Mouse (Mus musculus) hindbrain, postnatal 0 days (tissue): Measurements from ENCODE around the gene Rtl4. TPM values are rescaled to one million over a fixed set of nuclear protein-coding genes. Genes with fewer than 3 reads are reported as not detected.

ENCODE experiments used
- ATAC-seq: fragments of 200-750 bp; cut with Nextera tagmentation; 2 replicates; pipeline ENCODE4 v1.8.0; 2017; ENCODE audit warnings: mild to moderate bottlenecking, moderate TSS enrichment, moderate library complexity
- DNase-seq: peaks from one replicate; pipeline ENCODE4 v3.0.0-alpha.2; 2015; ENCODE audit warnings: low spot score
- H3K27ac ChIP-seq: fragments of 300-500 bp; sonication (generic); 2 replicates; pipeline ENCODE4 v1.5.1; 2014; ENCODE audit warnings: mild to moderate bottlenecking
- H3K27me3 ChIP-seq: fragments of 300-500 bp; sonication (generic); 2 replicates; pipeline ENCODE4 v1.6.1; 2014; ENCODE audit warnings: low read length, mixed read lengths; ENCODE audit not compliant: insufficient read depth
- H3K36me3 ChIP-seq: fragments of 300-500 bp; sonication (generic); 2 replicates; pipeline ENCODE4 v1.6.1; 2014; ENCODE audit warnings: low read length, mixed read lengths; ENCODE audit not compliant: insufficient read depth
- H3K4me1 ChIP-seq: fragments of 300-500 bp; sonication (generic); 2 replicates; pipeline ENCODE4 v1.6.1; 2014; ENCODE audit warnings: antibody characterized with exemption, low read length, mixed read lengths; ENCODE audit not compliant: insufficient read depth
- H3K4me2 ChIP-seq: fragments of 300-500 bp; sonication (generic); 2 replicates; pipeline ENCODE4 v1.6.1; 2014; ENCODE audit warnings: low read depth, mild to moderate bottlenecking, low read length, moderate library complexity, mixed read lengths
- H3K4me3 ChIP-seq: fragments of 300-500 bp; sonication (generic); 2 replicates; pipeline ENCODE4 v1.5.1; 2014; ENCODE audit warnings: low read length
- H3K9ac ChIP-seq: fragments of 300-500 bp; sonication (generic); replicated peaks from 2 replicates; pipeline ENCODE4 v1.6.1; 2014; ENCODE audit warnings: mild to moderate bottlenecking, low read length, moderate library complexity, mixed read lengths
- H3K9me3 ChIP-seq: fragments of 300-500 bp; sonication (generic); 2 replicates; pipeline ENCODE4 v1.6.1; 2016; ENCODE audit warnings: low read length, mixed read lengths
- CTCF ChIP-seq: IDR thresholded peaks from 2 replicates; pipeline ENCODE4 v1.5.1; 2016; ENCODE audit warnings: antibody characterized with exemption, control low read depth, low read depth
- WGBS: fragments of 180-500 bp; shearing (Covaris S2); extraction: QIAGEN DNeasy Blood & Tissue Kit; methylation state at CpG from one replicate; pipeline ENCODE4 v1.1.7; 2014; 5-methylcytosine and 5-hydroxymethylcytosine counted together
- polyA plus RNA-seq: library from polyadenylated mRNA; unstranded; fragments of >200 nt; fragmentation: Nextera tagmentation; extraction: Ambion mirVana; gene quantifications from 2 replicates; pipeline ENCODE4 v1.2.1, GENCODE M21; 2015
- total RNA-seq: library from RNA; depleted of rRNA; stranded (reverse); fragments of >200 nt; gene quantifications from 2 replicates; pipeline ENCODE4 v1.2.3, GENCODE M21; 2014

Gene Rtl4
- total and polyA plus RNA-seq, 2 experiments from 2014 or later: 1.8 to 2.0 TPM

DNA sequence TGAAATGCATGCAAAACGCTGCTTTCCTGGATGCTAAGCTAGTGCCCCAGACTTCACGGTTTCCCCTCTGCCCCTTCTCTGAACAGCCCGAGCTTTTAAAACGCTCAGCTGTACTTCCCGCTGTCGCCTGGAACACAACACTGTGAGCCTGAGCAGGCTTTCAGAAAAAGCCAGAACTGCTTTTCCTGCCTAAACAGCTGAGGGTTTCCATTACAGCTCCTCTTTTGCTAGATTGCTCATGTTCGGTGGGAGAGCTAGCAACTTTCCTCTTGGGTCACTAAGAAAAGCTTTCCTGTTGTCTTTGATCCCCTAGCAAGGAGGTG lies 1.1 kb downstream of the Rtl4 start:
- peak; percentile 28 for DNase-seq

DNA sequence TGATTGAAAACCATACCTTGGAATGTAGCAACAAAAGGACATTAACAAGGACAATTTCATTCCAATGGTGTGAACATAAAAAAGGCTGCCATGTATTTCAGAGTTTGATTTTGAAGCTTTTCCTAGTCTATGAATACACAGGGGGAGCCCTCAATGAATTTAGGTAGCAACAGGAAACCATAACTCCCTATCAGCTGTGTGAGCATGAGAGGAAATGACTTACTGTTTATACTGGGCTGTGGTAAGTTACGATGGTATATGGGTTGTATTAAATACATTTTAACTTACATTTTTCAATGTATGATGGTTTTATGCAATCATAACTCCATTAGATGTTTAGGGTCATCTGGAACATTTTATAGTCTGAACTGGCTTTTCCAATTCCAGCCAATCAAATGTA lies 27.6 kb downstream of the Rtl4 start:
- Histone ChIP-seq H3K9me3 (no peaks in the 10 kb centered on the region), H3K4me1 (no peaks in the 10 kb centered on the region), H3K4me3 (no peak overlapping the region), H3K27ac (no peak overlapping the region), H3K27me3 (no peaks in the 10 kb centered on the region), H3K4me2 (no peak overlapping the region), H3K36me3 (no peaks in the 10 kb centered on the region), H3K9ac (no peak overlapping the region)
- WGBS: 98% methylated on average over 1 of the region's 1 CpGs
- ATAC-seq: no peak
- DNase-seq: no peak
- no peak for TF ChIP-seq CTCF

More for the DNA sequence above, 1.1 kb downstream of the Rtl4 start:
- no peaks in the 10 kb centered on the region for H3K9me3 ChIP-seq
- H3K4me1 ChIP-seq: no peaks in the 10 kb centered on the region
- peak overlapping the region; percentile 60 for H3K4me2 ChIP-seq
- H3K4me3 ChIP-seq: peak overlapping the region; percentile 46
- ATAC-seq: 0 out of 2 replicates have a peak, but pooled peaks have one; percentile 16
- H3K9ac ChIP-seq: no peak overlapping the region; the same call in 1 of the 2 replicates
- WGBS: 21% methylated on average over 7 of the region's 7 CpGs
- no peaks in the 10 kb centered on the region for H3K27me3 ChIP-seq
- no peaks in the 10 kb centered on the region for H3K36me3 ChIP-seq
- TF ChIP-seq CTCF: no peak
- no peak overlapping the region for H3K27ac ChIP-seq

DNA sequence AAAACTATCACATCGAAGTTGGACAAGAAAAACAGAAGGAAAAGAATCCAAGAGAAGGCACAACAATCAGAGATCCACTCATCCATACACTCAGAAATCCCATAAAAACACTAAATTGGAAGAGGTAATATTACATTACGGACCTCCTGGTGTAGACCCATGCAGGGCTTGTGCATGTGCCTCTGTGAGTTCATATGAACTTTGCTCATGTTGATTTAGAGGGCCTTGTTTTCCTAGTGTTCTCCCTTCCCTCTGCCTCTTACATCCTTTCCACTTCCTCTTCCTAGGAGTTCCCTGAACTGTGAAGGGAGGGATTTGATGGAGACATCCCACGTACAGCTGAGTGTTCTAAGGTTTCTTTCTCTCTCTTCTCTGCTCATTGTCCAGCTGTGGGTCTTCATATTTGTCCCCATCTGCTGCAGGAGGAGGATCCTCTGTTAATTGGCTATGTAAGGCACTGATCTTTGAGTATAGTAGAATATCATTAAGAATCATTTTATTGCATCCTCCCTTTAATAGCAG lies 58.9 kb downstream of the Rtl4 start:
- TF ChIP-seq CTCF: no peak
- no peaks in the 10 kb centered on the region for H3K36me3 ChIP-seq
- no peak overlapping the region for H3K4me3 ChIP-seq
- H3K27me3 ChIP-seq: no peaks in the 10 kb centered on the region
- DNase-seq (no peak), ATAC-seq (no peak)
- no peak overlapping the region for H3K4me2 ChIP-seq
- no peak overlapping the region for H3K27ac ChIP-seq
- no peak overlapping the region for H3K9ac ChIP-seq
- WGBS: 71% methylated on average over 3 of the region's 3 CpGs
- H3K4me1 ChIP-seq: no peaks in the 10 kb centered on the region
- H3K9me3 ChIP-seq: no peaks in the 10 kb centered on the region

DNA sequence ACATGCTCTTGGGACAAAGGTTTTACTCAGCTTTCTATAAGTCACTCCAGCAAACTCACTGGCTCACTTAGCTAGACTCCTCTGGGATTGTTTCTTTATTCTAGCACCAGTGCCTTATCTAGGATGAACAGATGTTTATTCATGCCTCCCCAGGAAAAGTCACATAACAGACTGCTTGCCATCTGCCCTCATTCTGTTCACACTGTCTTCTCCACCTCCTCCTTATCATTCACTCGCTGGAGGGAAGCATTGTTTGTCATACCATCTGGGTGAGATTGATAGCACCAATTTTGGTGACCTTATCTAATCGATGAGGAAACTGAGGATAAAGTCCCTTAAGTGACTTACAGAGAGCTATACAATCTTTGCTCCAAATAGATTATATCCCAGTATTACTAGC lies 298.3 kb downstream of the Rtl4 start:
- no peaks in the 10 kb centered on the region for H3K4me1 ChIP-seq
- 55% methylated on average over 2 of the region's 2 CpGs for WGBS
- H3K4me2 ChIP-seq: no peak overlapping the region
- no peak for TF ChIP-seq CTCF
- ATAC-seq (no peak), DNase-seq (no peak)
- H3K9me3 ChIP-seq: no peaks in the 10 kb centered on the region
- H3K27ac ChIP-seq: no peak overlapping the region
- H3K9ac ChIP-seq: no peak overlapping the region
- no peaks in the 10 kb centered on the region for H3K27me3 ChIP-seq
- no peaks in the 10 kb centered on the region for H3K36me3 ChIP-seq
- H3K4me3 ChIP-seq: no peak overlapping the region

DNA sequence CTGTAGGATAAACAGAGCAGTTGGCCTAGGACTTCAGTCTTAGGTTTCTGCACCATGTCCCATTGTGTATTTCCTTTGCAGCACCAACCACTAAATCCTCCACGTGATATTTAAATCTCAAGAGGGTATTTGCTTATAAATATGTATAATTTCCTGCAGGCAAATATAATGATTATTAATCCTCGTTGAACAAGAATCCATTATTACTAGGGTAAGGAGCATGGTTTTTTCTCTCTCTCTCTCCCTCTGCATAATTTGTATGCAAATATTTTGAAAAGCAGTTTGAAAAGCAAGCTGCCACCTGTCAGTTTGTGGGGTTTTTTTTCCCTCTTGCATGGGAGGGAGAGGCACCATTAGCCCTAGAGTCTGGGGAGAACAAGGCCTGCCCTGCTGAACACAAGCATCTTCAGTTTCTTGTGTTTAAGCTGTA lies 376.8 kb downstream of the Rtl4 start:
- no peak for ATAC-seq
- no peaks in the 10 kb centered on the region for H3K36me3 ChIP-seq
- H3K27me3 ChIP-seq: no peaks in the 10 kb centered on the region
- no peak overlapping the region for H3K4me3 ChIP-seq
- H3K27ac ChIP-seq: no peak overlapping the region
- no peak overlapping the region for H3K9ac ChIP-seq
- H3K4me1 ChIP-seq: no peaks in the 10 kb centered on the region
- WGBS: 44% methylated on average over 2 of the region's 2 CpGs
- DNase-seq: no peak
- no peak overlapping the region for H3K4me2 ChIP-seq
- no peak for TF ChIP-seq CTCF
- H3K9me3 ChIP-seq: no peaks in the 10 kb centered on the region

DNA sequence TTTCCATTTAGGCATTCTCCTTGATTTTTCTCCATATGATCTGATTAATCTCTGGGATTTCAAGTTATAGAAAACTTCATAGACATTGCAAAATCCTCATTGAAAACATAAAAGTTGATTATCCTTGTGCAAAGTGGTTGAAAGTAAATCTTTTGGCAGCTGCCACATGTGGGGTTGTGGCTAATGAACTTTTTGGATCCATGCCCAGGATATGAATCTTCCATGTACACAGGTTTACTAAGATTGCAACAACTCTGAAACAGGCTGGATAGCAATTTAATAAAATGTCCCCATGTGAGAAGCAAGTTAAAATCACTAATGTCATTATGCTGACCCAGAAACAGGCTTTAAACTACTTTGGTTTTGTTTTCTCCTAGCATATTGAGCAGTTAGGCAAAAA lies 401.1 kb downstream of the Rtl4 start:
- H3K36me3 ChIP-seq: no peaks in the 10 kb centered on the region
- ATAC-seq: no peak
- H3K4me3 ChIP-seq: no peak overlapping the region
- H3K4me2 ChIP-seq: no peak overlapping the region
- TF ChIP-seq CTCF: no peak
- peak; percentile 35 for DNase-seq
- H3K9me3 ChIP-seq: no peaks in the 10 kb centered on the region
- no peak overlapping the region for H3K27ac ChIP-seq
- H3K9ac ChIP-seq: no peak overlapping the region
- no peaks in the 10 kb centered on the region for H3K27me3 ChIP-seq
- H3K4me1 ChIP-seq: no peaks in the 10 kb centered on the region

DNA sequence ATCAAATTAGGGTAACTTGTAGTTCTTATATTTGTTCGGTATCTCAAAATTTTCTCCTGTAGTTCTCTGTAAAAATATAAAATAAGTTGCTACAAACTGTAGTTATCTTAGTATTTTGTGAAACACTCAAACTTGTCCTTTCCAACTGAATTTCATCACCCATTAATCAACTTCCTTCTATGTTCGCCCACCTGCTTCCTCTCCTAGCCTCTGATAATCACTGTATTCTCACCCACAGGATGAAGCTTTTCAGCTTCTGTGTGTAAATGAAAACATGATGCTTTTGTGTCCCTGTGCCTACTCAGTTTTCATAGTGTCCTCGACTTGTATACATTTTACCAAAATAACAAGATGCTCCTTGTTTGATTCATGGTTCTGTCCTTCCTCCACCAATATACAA lies 401.7 kb downstream of the Rtl4 start:
- no peaks in the 10 kb centered on the region for H3K27me3 ChIP-seq
- no peak overlapping the region for H3K4me3 ChIP-seq
- no peak for TF ChIP-seq CTCF
- H3K36me3 ChIP-seq: no peaks in the 10 kb centered on the region
- H3K27ac ChIP-seq: no peak overlapping the region
- DNase-seq: no peak
- no peak overlapping the region for H3K9ac ChIP-seq
- H3K4me1 ChIP-seq: no peaks in the 10 kb centered on the region
- 69% methylated on average over 3 of the region's 3 CpGs for WGBS
- no peak overlapping the region for H3K4me2 ChIP-seq
- ATAC-seq: no peak
- no peaks in the 10 kb centered on the region for H3K9me3 ChIP-seq
